Mouse (Mus musculus): Measurements from ENCODE around the gene Ccdc88a.

- TF ChIP-seq CTCF (IDR thresholded peaks at IDR 0.05; ENCODE audit: low read depth, low read length): no peak
- no peak for TF ChIP-seq POLR2A (IDR thresholded peaks at IDR 0.05; ENCODE audit: insufficient read depth, low read length)
These were observed 32.8 kb downstream of the Ccdc88a start for GRCm38 (mm10) chr11:29406292-29406691.

Data from ES-Bruce4 (cell line).